Mouse (Mus musculus): ENCODE measurements around the gene Ubqln1.
A peak's percentile ranks its signal among the peaks of the same experiment; 100 is the strongest.
"Not testable (repeated sequence)": the region's sequence is repeated elsewhere in the genome, so short reads cannot be mapped to it uniquely, and the experiment has no call there.

The Ubqln1 gene

DNA sequence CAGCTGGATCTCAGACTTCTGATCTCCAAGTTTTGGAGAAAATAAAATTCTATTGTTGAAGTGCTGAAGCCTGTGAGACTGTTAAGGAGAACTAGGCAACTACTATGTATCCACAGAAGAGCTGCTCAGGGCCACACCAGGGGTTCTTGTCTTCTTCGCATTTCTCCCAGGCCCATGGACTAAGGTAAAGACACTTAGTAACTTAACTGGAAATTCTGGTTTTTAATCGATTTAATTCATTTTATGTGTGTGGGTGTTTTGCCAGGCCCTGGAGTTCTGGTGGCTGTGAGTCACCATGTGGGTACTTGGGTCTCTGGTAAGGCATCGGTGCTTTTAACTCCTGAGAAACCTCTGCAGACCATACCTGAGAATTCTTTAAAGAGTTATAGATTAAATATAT lies 65.8 kb downstream of the Ubqln1 start:
- no peak for DNase-seq

DNA sequence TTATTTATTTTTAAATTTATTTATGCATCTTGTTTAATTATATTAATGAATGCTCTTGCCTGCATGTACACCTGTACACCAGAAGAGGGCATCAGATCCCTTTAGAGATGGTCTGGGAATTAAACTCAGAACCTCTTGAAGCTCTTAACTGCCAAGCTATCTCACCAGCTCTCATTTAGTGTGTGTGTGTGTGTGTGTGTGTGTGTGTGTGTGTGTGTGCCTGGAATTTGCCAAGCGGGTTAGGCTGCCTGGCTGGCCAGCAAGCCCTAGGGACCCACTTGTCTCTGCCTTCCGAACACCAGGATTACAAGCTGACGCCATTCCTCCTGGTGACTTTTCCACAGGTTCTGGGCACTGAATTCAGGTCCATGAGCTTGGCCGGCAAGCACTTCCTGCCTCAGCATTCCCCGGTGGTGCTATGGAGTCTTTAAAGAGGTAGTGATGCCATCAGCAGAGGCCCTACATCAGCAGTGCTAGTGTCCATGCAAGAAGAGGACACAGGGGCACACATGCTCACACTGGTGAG lies 66.4 kb downstream of the Ubqln1 start:
- DNase-seq: peak; percentile 35 to 54

DNA sequence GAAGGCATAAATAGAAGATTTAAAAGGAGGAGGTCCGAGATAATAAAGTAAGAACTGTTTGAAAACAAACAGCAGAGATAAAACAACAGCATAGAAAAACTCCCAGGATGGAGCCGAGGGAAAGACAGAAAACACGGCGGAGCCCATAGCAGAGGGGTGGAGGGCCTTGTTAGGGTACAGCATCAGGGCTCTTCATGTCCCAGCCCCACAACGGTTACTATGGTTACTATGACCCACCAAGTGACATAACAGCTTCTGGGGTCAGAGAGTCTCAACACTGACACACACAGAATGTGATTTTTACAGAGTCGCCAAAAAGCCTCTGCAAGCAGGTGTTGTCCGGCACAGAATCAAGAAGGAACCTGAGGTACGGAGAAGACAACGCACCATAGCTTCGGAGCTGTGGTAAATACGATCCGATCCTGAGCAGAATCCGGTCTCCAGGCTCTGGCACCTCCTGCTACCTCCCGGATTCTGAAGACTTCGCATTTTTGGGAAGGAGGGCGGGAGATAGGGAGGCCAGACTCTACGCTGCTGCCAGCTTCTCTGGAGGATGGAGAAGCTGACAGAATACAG lies 67.1 kb downstream of the Ubqln1 start:
- peak; percentile 67 to 68 for DNase-seq

DNA sequence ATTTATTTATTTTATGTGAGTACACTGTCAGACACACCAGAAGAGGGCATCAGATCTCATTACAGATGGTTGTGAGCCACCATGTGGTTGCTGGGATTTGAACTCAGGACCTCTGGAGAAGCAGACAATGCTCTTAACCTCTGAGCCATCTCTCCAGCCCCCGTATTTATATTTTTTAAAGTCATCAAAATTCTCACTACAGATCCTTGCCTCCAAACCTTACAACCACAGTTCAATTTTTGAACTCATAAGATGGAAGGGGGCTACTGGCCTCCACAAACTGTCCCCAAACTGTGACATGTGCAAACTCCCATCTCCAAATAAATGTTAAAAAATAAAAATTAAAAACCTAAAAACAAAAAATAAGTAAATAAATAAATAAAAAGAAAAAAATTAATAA lies 67.7 kb downstream of the Ubqln1 start:
- no peak for DNase-seq

DNA sequence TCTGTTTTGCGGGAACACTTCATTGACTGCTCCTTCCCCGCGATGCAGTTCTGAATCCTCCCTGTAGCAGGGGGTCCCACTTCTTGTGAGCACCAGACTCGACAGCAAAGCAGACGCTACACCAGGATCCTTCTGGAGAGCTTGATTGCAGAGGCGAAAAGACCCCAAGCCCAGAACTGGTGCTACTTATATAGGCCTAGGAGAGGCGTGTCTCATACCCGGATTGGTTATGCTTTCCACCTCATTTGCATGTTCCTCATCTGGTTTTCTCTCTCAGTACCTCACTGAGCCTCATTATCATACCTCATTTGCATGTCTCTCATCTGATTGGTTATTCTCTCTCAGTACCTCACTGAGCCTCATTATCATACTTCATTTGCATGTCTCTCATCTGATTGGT lies 68.8 kb downstream of the Ubqln1 start:
- DNase-seq: not testable (repeated sequence)

DNA sequence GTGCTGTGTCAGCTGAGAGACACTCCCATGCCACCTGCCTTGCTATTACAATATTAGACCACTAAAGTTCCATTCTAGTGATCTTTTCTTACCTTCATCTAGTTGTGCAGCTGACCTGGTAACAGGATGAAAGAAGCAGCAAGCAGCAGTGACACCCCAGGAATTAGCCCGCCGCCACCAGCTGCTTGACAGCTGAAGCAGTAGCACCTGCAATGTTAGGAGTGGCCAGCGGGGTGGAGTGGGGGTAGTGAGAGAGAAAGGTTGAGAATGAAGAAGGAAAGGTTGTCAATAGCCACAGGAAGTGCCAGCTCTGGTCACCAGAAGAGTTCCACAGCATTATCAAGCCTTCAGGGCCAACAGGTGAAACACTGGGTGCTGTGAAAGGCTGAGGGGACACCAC lies 83.8 kb downstream of the Ubqln1 start:
- no peak for DNase-seq

DNA sequence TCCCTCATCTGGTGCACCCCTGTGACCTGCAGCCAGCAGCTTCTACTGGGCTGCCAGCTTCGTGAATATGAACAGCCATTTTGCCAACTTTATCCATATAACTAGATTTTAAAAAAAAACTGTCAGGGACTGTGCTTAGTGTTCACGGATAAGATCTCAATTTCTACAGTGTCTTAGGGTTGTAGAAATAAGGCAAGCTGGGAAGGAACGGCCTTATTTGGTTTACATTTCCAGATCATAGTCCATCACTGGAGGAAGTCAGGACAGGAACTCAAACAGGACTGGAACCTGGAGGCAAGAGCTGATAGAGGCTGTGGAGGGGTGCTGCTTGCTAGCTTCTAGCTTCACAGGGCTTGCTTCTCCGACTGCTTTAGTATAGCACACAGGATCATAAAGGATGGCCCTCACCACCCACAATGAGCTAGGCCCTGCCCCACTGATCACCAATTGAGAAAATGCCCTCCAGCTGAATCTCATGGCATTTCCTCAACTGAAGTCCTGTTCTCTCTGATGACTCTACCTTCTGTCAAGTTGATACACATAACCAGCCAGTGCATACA lies 85.7 kb downstream of the Ubqln1 start:
- DNase-seq: no peak

DNA sequence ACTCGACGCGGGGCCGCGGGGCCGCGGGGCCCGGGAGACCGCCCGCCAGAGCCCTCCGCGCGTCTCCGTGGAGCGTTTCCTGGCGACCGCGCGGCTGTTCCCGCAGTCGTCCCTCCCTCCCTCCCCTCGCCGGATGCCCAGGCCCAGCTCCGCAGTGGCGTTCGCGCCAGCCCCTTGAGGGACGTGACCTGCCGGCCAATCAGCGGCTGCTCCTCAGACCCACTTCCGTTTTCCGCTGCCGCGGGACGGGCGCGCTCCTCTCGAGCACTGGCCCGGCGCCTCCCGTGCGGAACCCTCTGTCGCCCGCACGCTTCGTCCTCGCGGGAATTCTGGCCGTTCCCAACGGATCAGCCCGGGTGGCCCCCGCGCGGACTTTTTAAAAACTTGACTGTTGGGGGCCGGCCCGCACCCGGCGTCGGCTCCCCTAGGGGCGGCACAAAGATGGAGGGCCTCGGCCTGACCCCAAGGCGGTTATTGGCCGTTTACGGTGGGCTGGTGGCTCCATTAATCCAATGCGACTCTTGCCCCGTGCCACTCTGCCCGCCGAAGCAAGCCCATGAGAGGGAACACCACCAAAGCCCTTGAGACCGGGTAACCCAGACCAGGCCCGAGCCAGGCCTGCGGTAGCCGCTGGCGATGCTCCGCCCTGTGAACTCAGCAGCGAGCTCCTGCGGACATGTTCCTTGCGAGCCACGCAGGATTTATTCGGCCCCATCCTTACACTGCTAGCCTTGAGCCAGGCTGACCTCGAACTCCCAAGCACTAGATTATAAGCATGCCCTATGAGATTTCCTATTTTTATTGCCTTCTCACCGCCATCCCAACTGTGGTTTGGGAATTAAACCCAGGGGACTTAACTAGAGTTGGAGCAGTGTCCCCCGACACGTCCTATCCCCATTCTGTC lies 86.4 kb downstream of the Ubqln1 start:
- DNase-seq: peak; percentile 97 to 98

DNA sequence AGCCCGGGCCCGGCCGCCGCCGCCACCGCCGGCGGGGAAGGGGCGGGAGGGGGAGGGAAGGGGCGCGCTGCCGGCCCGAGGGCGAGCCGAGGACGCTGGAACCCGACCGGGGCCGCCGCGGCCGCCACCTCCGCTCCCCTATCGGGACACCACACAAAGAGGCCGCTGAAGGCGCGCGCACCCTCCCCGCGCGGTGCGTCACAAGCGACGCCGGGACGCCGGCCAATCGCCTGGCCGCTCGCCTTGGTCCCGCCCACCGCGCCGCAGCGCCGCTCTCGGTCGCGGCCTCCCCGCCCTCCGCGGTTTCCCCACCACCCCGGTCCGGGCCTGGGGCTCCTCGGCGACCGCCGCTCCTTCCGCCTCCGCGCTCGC lies 87.1 kb downstream of the Ubqln1 start, which contains the start of gene Hnrnpa0:
Hnrnpa0 (minus strand) TSS at position 161 of the 372 bp plus-strand sequence.
- peak; percentile 98 to 99 for DNase-seq

DNA sequence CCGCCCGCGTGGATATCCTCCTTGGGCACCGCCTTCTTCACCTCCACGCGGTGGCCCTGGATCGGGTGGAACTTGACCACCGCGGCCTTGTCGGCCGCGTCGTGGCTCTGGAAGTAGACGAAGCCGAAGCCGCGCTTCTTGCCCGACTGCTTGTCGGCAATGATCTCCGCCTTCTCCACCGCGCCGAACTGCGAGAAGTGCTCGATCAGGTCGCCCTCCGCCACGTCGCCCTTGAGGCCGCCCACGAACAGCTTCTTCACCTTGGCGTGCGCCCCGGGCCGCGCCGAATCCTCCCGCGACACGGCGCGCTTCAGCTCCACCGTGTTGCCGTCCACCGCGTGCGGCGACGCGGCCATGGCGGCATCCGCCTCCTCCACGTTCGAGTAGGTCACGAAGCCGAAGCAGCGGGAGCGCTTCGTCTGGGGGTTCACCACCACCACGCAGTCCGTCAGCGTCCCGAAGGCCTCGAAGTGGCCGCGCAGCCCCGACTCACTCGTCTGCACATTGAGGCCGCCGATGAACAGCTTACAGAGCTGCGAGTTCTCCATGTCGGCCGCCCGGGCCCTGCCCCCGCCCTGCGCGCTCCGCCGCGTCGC lies 87.6 kb downstream of the Ubqln1 start:
- DNase-seq: peak in 1 of 2 experiments; percentile 79

DNA sequence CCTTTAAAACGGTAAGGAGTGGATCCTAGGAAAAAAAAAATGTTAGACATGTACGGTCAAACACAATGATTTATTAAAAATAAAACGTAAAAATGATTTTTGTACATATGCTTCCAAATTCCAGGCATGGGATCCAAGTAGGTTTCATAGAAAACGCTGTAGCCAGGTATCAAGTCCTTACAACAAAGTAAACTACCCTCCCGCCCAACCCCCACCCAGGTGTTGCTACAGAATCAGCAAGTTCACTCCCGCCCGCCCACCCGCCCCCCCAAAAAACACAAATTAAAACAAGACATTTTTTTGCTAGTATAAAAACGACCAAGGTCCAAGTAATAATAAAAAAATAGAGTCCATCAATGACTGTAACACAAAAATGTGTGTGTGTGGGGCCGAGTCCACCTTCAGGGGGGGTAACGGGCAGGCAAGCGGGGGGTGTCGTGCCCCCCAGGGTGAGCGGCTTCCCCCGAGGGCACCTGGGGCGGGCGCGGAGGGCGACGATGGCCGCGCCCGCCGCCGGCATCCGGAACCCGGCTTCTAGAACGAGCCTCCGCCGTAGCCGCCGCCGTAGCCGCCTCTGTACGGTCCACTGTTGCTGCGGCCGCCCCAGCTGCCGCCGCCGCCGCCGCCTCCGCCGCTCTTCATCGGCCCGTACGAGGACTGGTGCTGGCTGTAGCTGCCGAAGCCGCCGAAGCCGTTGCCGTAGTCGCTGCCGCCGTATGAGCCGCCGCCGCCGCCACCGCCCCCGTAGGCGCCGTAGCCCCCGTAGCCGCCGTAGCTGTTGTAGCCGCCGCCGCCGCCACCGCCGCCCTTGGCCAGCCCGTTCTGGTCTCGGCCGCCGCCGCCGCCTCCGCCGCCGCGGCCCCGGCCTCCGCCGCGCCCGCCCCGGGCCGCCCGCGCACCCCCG lies 88.3 kb downstream of the Ubqln1 start:
- peak in 1 of 2 experiments; percentile 55 for DNase-seq
